Mouse (Mus musculus): ENCODE results near the gene Tbcel.

Gene Tbcel

GRCm38 (mm10) chr9:42507709-42508108 lies at the start of gene Tbcel:
TSS of gene Tbcel (minus strand) at chr9:42507809.
- DNase-seq (ENCODE audit: low read depth, low spot score): no peak

- DNase-seq (ENCODE audit: low read depth, low spot score): no peak
Measured at GRCm38 (mm10) chr9:42555186-42555585, 47.6 kb upstream of the Tbcel start.

GRCm38 (mm10) chr9:42550116-42550515 lies 42.5 kb upstream of the Tbcel start:
- peak; percentile 51 for DNase-seq (ENCODE audit: low read depth, low spot score)

GRCm38 (mm10) chr9:42548981-42549380 lies 41.4 kb upstream of the Tbcel start:
- no peak for DNase-seq (ENCODE audit: low read depth, low spot score)

GRCm38 (mm10) chr9:42544521-42544920 lies 36.9 kb upstream of the Tbcel start:
- DNase-seq (ENCODE audit: low read depth, low spot score): no peak

- no peak for DNase-seq (ENCODE audit: low read depth, low spot score)
Measured at GRCm38 (mm10) chr9:42533491-42533890, 25.9 kb upstream of the Tbcel start.

GRCm38 (mm10) chr9:42533041-42533440 lies 25.4 kb upstream of the Tbcel start:
- DNase-seq (ENCODE audit: low read depth, low spot score): no peak

- DNase-seq (ENCODE audit: low read depth, low spot score): no peak
Measured at GRCm38 (mm10) chr9:42531951-42532350, 24.3 kb upstream of the Tbcel start.

- DNase-seq (ENCODE audit: low read depth, low spot score): no peak
Measured at GRCm38 (mm10) chr9:42530221-42531152, 22.9 kb upstream of the Tbcel start.

GRCm38 (mm10) chr9:42520587-42521084 lies 13.0 kb upstream of the Tbcel start:
- DNase-seq (ENCODE audit: low read depth, low spot score): no peak

- DNase-seq (ENCODE audit: low read depth, low spot score): no peak
Measured at GRCm38 (mm10) chr9:42518163-42518562, 10.6 kb upstream of the Tbcel start.

- no peak for DNase-seq (ENCODE audit: low read depth, low spot score)
Measured at GRCm38 (mm10) chr9:42513159-42513558, 5.5 kb upstream of the Tbcel start.

- no peak for DNase-seq (ENCODE audit: low read depth, low spot score)
Measured at GRCm38 (mm10) chr9:42512312-42512711, 4.7 kb upstream of the Tbcel start.

GRCm38 (mm10) chr9:42508235-42508634 lies 626 bp upstream of the Tbcel start:
- DNase-seq (ENCODE audit: low read depth, low spot score): no peak

GRCm38 (mm10) chr9:42507022-42507421 lies 587 bp downstream of the Tbcel start:
- DNase-seq (ENCODE audit: low read depth, low spot score): no peak

- no peak for DNase-seq (ENCODE audit: low read depth, low spot score)
Measured at GRCm38 (mm10) chr9:42504971-42505510, 2.6 kb downstream of the Tbcel start.

GRCm38 (mm10) chr9:42504559-42504958 lies 3.0 kb downstream of the Tbcel start:
- no peak for DNase-seq (ENCODE audit: low read depth, low spot score)

- DNase-seq (ENCODE audit: low read depth, low spot score): no peak
Measured at GRCm38 (mm10) chr9:42503709-42504108, 3.9 kb downstream of the Tbcel start.

GRCm38 (mm10) chr9:42496296-42496695 lies 11.3 kb downstream of the Tbcel start:
- DNase-seq (ENCODE audit: low read depth, low spot score): no peak

- no peak for DNase-seq (ENCODE audit: low read depth, low spot score)
Measured at GRCm38 (mm10) chr9:42491780-42492179, 15.8 kb downstream of the Tbcel start.

- DNase-seq (ENCODE audit: low read depth, low spot score): no peak
Measured at GRCm38 (mm10) chr9:42490589-42491382, 16.8 kb downstream of the Tbcel start.

GRCm38 (mm10) chr9:42488071-42488470 lies 19.5 kb downstream of the Tbcel start:
- no peak for DNase-seq (ENCODE audit: low read depth, low spot score)

All from A20 (cell line).